Mouse (Mus musculus) embryonic facial prominence, embryonic 11.5 days (tissue): ENCODE measurements around the gene Zfpl1. TPM values are rescaled to one million over a fixed set of nuclear protein-coding genes. Genes with fewer than 3 reads are reported as not detected.

Experiments
- ATAC-seq: fragments of 200-750 bp; cut with Nextera tagmentation; replicated peaks from 2 replicates; pipeline ENCODE4 v1.8.0; 2017; ENCODE audit warnings: low read depth; ENCODE audit not compliant: insufficient number of reproducible peaks, low FRiP score, low TSS enrichment
- DNase-seq: peaks from one replicate; pipeline ENCODE4 v3.0.0-alpha.2; 2015; ENCODE audit warnings: low spot score
- H3K27ac ChIP-seq: fragments of 300-500 bp; sonication (generic); replicated peaks from 2 replicates; pipeline ENCODE4 v1.5.1; 2014; ENCODE audit warnings: mild to moderate bottlenecking, low read depth, low read length, control low read depth
- H3K27me3 ChIP-seq: fragments of 300-500 bp; sonication (generic); 2 replicates; pipeline ENCODE4 v1.6.1; 2014; ENCODE audit warnings: mild to moderate bottlenecking, low read length, moderate library complexity, mixed read lengths; ENCODE audit not compliant: control insufficient read depth, insufficient read depth
- H3K36me3 ChIP-seq: fragments of 300-500 bp; sonication (generic); replicated peaks from 2 replicates; pipeline ENCODE4 v1.6.1; 2014; ENCODE audit warnings: low read depth, mild to moderate bottlenecking, low read length, moderate library complexity, mixed read lengths; ENCODE audit not compliant: control insufficient read depth, insufficient read depth
- H3K4me1 ChIP-seq: fragments of 300-500 bp; sonication (generic); 2 replicates; pipeline ENCODE4 v1.6.1; 2014; ENCODE audit warnings: low read length, mixed read lengths; ENCODE audit not compliant: control insufficient read depth, insufficient read depth
- H3K4me2 ChIP-seq: fragments of 300-500 bp; sonication (generic); 2 replicates; pipeline ENCODE4 v1.6.1; 2014; ENCODE audit warnings: low read depth, mild to moderate bottlenecking, control low read depth, low read length, moderate library complexity
- H3K4me3 ChIP-seq: fragments of 300-500 bp; sonication (generic); 2 replicates; pipeline ENCODE4 v1.5.1; 2014; ENCODE audit warnings: low read depth, low read length, control low read depth
- H3K9ac ChIP-seq: fragments of 300-500 bp; sonication (generic); replicated peaks from 2 replicates; pipeline ENCODE4 v1.6.1; 2014; ENCODE audit warnings: mild to moderate bottlenecking, control low read depth, low read length
- H3K9me3 ChIP-seq: fragments of 300-500 bp; sonication (generic); replicated peaks from 2 replicates; pipeline ENCODE4 v1.6.1; 2016; ENCODE audit warnings: mild to moderate bottlenecking, low read length, inconsistent platforms, mixed read lengths; ENCODE audit not compliant: control insufficient read depth
- WGBS: fragments of 180-500 bp; shearing (Covaris S2); extraction: QIAGEN DNeasy Blood & Tissue Kit; methylation state at CpG from one replicate; pipeline ENCODE4 v1.1.7; 2014; 5-methylcytosine and 5-hydroxymethylcytosine counted together
- microRNA-seq: library from miRNA; unstranded; fragments of <30 nt; microRNA quantifications from one replicate; pipeline ENCODE4, GENCODE M21; 2016; ENCODE audit warnings: borderline number of aligned reads
- polyA plus RNA-seq: library from polyadenylated mRNA; unstranded; fragments of >200 nt; fragmentation: Nextera tagmentation; extraction: Ambion mirVana; gene quantifications from 2 replicates; pipeline ENCODE4 v1.2.1, GENCODE M21; 2014

The Zfpl1 gene
- polyA plus RNA-seq, 1 experiment from 2014 or later = 60.7 TPM

DNA sequence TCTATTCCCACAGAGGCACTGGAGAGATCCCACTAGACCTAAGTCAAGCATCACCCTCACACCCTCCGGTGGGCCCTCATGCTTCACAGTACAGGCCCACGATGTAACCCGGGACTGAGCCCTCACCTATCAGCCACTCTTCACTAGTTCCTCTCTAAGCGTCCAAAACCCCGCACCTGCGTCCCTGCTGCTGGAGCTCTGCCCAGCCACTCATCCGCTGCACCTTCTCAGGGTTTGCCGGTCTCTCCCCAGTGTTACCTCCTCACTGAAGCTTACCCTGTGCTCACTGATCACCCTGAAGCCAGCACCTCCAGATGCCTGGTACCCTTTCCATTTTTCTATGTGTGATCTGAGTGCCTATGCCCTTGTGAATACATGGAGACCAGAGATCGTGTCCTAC is 42.5 kb downstream of the Zfpl1 start:
- no peak for ATAC-seq
- Histone ChIP-seq H3K9me3 (no peaks in the 10 kb centered on the region), H3K9ac (no peak overlapping the region), H3K4me3 (no peak overlapping the region), H3K4me1 (no peaks in the 10 kb centered on the region), H3K27me3 (no peaks in the 10 kb centered on the region), H3K36me3 (no peaks in the 10 kb centered on the region), H3K27ac (no peak overlapping the region), H3K4me2 (no peak overlapping the region)
- 83% methylated on average over 9 of the region's 9 CpGs for WGBS
- no peak for DNase-seq

DNA sequence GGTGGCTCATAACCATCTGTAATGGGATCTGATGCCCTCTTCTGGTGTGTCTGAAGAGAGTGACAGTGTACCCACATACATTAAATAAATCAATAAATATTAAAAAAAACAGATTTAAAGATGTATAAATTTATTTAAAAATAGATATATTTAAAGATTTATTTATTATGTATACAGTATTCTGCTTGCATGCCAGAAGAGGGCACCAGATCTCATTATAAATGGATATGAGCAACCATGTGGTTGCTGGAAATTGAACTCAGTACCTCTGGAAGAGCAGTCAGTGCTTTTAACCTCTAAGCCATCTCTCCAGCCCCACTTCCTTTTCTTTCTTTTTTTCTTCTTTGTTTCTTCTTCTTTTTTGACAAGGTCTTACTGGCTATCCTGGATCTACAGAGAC is 44.8 kb downstream of the Zfpl1 start:
- no peaks in the 10 kb centered on the region for H3K27me3 ChIP-seq
- ATAC-seq = no peak

DNA sequence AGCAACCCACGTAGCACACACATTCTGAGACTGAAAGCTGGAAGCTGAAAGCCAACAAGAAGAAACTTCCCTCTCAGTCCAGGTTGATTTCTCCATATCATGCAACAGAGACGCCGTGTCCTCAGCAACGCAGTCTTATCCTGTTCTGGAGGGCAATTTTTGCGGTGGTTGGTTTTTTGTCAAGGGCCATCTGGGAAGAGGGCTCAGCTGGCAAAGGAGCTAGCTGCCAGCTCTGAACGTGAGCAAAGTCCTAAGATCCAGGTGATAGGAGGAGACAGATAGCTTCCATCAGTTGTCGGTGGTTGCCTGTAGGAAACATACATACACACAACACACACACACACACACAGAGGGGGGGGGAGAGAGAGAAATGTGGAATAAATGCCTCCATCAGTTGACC is 46.4 kb downstream of the Zfpl1 start:
- no peak for ATAC-seq

More for the DNA sequence above, 44.8 kb downstream of the Zfpl1 start:
- Histone ChIP-seq H3K9me3 (no peaks in the 10 kb centered on the region), H3K27ac (no peak overlapping the region), H3K4me3 (no peak overlapping the region), H3K4me2 (no peak overlapping the region), H3K36me3 (no peaks in the 10 kb centered on the region), H3K4me1 (no peaks in the 10 kb centered on the region), H3K9ac (no peak overlapping the region)
- no peak for DNase-seq

DNA sequence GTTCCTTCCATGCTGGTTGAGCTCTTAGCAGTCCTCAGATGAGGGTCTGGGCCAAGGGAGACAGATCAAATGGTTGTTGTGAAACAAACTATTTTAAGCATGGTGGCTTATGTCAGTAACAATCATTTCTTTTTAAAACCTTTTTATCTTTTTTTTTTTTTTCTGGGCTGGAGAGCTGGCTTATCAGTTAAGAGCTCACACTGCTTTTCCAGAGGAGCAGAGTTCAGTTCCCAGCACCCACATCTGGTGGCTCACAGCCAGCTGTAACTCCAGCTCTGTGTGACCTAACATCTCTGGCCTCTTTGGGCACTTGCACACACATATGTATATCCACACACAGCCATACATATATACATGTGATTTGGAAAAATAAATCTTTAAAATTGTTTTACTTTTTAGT is 47.1 kb downstream of the Zfpl1 start:
- no peaks in the 10 kb centered on the region for H3K4me1 ChIP-seq
- no peak overlapping the region for H3K9ac ChIP-seq
- no peak overlapping the region for H3K4me2 ChIP-seq
- DNase-seq (no peak), ATAC-seq (no peak)
- no peaks in the 10 kb centered on the region for H3K36me3 ChIP-seq
- H3K27ac ChIP-seq = no peak overlapping the region
- H3K27me3 ChIP-seq = no peaks in the 10 kb centered on the region
- H3K4me3 ChIP-seq = no peak overlapping the region
- no peaks in the 10 kb centered on the region for H3K9me3 ChIP-seq

More for the DNA sequence above, 46.4 kb downstream of the Zfpl1 start:
- no peaks in the 10 kb centered on the region for H3K27me3 ChIP-seq
- H3K4me1 ChIP-seq = no peaks in the 10 kb centered on the region
- H3K4me3 ChIP-seq = no peak overlapping the region
- WGBS = 85% methylated on average over 7 of the region's 7 CpGs
- H3K9me3 ChIP-seq = no peaks in the 10 kb centered on the region
- no peak overlapping the region for H3K9ac ChIP-seq
- no peak overlapping the region for H3K27ac ChIP-seq
- no peak overlapping the region for H3K4me2 ChIP-seq
- no peak for DNase-seq
- H3K36me3 ChIP-seq = no peaks in the 10 kb centered on the region

DNA sequence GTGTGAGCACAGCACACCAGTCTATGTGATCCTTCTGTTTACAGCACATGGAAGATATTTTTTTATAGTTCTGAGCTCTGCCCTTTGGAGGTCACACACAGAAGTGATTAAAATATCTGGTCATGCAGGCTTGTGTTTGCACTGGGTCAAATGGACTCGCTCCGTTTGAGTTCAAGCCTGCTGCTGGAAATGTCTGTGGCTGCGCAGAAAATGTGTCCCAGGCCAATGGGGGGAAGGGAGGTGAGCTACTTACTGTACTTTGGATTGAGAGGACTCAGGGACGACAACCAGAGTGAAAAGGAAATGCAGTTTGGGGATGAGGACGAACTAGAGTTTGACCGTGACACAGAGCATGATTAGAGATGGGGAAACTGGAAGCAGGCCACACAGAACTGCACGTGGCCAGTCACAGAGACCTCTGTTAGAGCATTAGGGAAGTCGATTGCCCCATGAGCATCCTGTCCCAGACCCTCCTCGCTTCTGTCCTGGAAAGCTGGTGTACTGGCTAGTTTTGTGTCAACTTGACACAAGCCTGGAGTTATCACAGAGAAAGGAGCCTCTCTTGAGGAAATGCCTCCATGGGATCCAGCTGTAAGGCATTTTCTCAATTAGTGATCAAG is 48.7 kb downstream of the Zfpl1 start:
- no peaks in the 10 kb centered on the region for H3K27me3 ChIP-seq
- H3K4me1 ChIP-seq = no peaks in the 10 kb centered on the region
- no peak overlapping the region for H3K4me2 ChIP-seq
- no peak overlapping the region for H3K4me3 ChIP-seq
- DNase-seq (no peak), ATAC-seq (no peak)
- H3K36me3 ChIP-seq = no peaks in the 10 kb centered on the region
- no peaks in the 10 kb centered on the region for H3K9me3 ChIP-seq
- no peak overlapping the region for H3K27ac ChIP-seq
- WGBS = 75% methylated on average over 9 of the region's 9 CpGs
- no peak overlapping the region for H3K9ac ChIP-seq

Small RNA genes within 50 kb of the gene (microRNA-seq; reads per million reads assigned to microRNA genes)
- 1.9 reads per million for gene Mir6988

Other genes starting within 250 kb of the Zfpl1 start
- gene Frmd8, start 209.7 kb downstream of the Zfpl1 start, polyA plus RNA-seq = 15.8 and 17.6 TPM in 2 replicates
- 0.87 and 1.1 TPM in 2 replicates for gene Slc25a45, start 207.1 kb downstream of the Zfpl1 start, polyA plus RNA-seq
- 4.0 and 4.3 TPM in 2 replicates for gene Tigd3, start 190.8 kb downstream of the Zfpl1 start, polyA plus RNA-seq
- gene Dpf2, start 171.9 kb downstream of the Zfpl1 start, polyA plus RNA-seq = 202 and 213 TPM in 2 replicates
- gene Cdc42ep2, start 160.1 kb downstream of the Zfpl1 start, polyA plus RNA-seq = 2.4 and 2.7 TPM in 2 replicates
- 91.0 and 97.6 TPM in 2 replicates for gene Pola2, start 120.8 kb downstream of the Zfpl1 start, polyA plus RNA-seq
- gene Slc22a20, start 98.8 kb downstream of the Zfpl1 start, polyA plus RNA-seq = not detected in 2 replicates
- 4.5 and 5.0 TPM in 2 replicates for gene Capn1, start 69.1 kb downstream of the Zfpl1 start, polyA plus RNA-seq
- 18.8 and 20.2 TPM in 2 replicates for gene Syvn1, start 38.4 kb downstream of the Zfpl1 start, polyA plus RNA-seq
- 96.6 and 100 TPM in 2 replicates for gene Mrpl49, start 27.2 kb downstream of the Zfpl1 start, polyA plus RNA-seq
- 773 and 801 TPM in 2 replicates for gene Fau, start 27.1 kb downstream of the Zfpl1 start, polyA plus RNA-seq
- 40.8 and 44.2 TPM in 2 replicates for gene Znhit2, start 23.8 kb downstream of the Zfpl1 start, polyA plus RNA-seq
- 26.0 and 26.3 TPM in 2 replicates for gene Tm7sf2, start 16.6 kb downstream of the Zfpl1 start, polyA plus RNA-seq
- 41.1 and 44.4 TPM in 2 replicates for gene Vps51, start 7.7 kb downstream of the Zfpl1 start, polyA plus RNA-seq
- not detected in 2 replicates for gene Tmem262, start 4.9 kb downstream of the Zfpl1 start, polyA plus RNA-seq
- 1.7 TPM in 1 of 2 replicates, not detected in the other for gene Gm28374, start 2.7 kb downstream of the Zfpl1 start, polyA plus RNA-seq
- 59.2 and 65.2 TPM in 2 replicates for gene Cdca5, start within 50 bp of the Zfpl1 start, polyA plus RNA-seq
- not detected in 2 replicates for gene AC131692.1, start 9.5 kb upstream of the Zfpl1 start, polyA plus RNA-seq
- 0.21 and 0.49 TPM in 2 replicates for gene Naaladl1, start 20.8 kb upstream of the Zfpl1 start, polyA plus RNA-seq
- gene Sac3d1, start 33.7 kb upstream of the Zfpl1 start, polyA plus RNA-seq = 60.7 and 68.3 TPM in 2 replicates
- gene Snx15, start 43.3 kb upstream of the Zfpl1 start, polyA plus RNA-seq = 25.4 and 30.7 TPM in 2 replicates
- not detected in 2 replicates for gene Batf2, start 56.0 kb upstream of the Zfpl1 start, polyA plus RNA-seq
- 72.8 and 81.4 TPM in 2 replicates for gene Arl2, start 56.6 kb upstream of the Zfpl1 start, polyA plus RNA-seq
- not detected in 2 replicates for gene Majin, start 99.4 kb upstream of the Zfpl1 start, polyA plus RNA-seq
- gene Gpha2, start 141.4 kb upstream of the Zfpl1 start, polyA plus RNA-seq = 1.9 and 2.4 TPM in 2 replicates
- gene Ppp2r5b, start 150.9 kb upstream of the Zfpl1 start, polyA plus RNA-seq = 25.0 and 27.8 TPM in 2 replicates
- 6.5 and 7.7 TPM in 2 replicates for gene Atg2a, start 156.7 kb upstream of the Zfpl1 start, polyA plus RNA-seq
- 50.9 and 58.1 TPM in 2 replicates for gene Ehd1, start 191.8 kb upstream of the Zfpl1 start, polyA plus RNA-seq
- 0.43 and 0.61 TPM in 2 replicates for gene Cdc42bpg, start 221.5 kb upstream of the Zfpl1 start, polyA plus RNA-seq